ENCODE assay signal across 28 mouse cellular contexts in genomic region chr2:96577701-96578100, GRCm38 (mm10).
"Had no signal": no experiment of that assay in that cellular context is flagged by ENCODE, and none has a peak within 500 bp of the region (broad histone marks: within the 10 kb centered on the region; RNA-seq: fewer than 3 reads in every experiment).

No protein-coding gene starts in this region.

- H3K4me1 ChIP-seq: embryonic facial prominence, embryonic 12.5 days; embryonic facial prominence, embryonic 13.5 days; embryonic facial prominence, embryonic 15.5 days; forebrain, embryonic 15.5 days had no signal

- H3K27me3 ChIP-seq: embryonic facial prominence, embryonic 12.5 days; embryonic facial prominence, embryonic 13.5 days; embryonic facial prominence, embryonic 15.5 days; forebrain, embryonic 12.5 days; forebrain, embryonic 13.5 days; forebrain, embryonic 15.5 days had no signal

- H3K27ac ChIP-seq: embryonic facial prominence, embryonic 12.5 days; embryonic facial prominence, embryonic 13.5 days; embryonic facial prominence, embryonic 15.5 days; forebrain, embryonic 10.5 days; forebrain, embryonic 12.5 days; forebrain, embryonic 13.5 days; forebrain, embryonic 15.5 days; gastrocnemius, adult 2 months; heart, adult 2 months had no signal

- H3K9me3 ChIP-seq: embryonic facial prominence, embryonic 12.5 days; embryonic facial prominence, embryonic 13.5 days; embryonic facial prominence, embryonic 15.5 days; forebrain, embryonic 10.5 days; forebrain, embryonic 12.5 days; forebrain, embryonic 13.5 days; forebrain, embryonic 15.5 days had no signal

- H3K9ac ChIP-seq: embryonic facial prominence, embryonic 12.5 days; embryonic facial prominence, embryonic 13.5 days; embryonic facial prominence, embryonic 15.5 days; forebrain, embryonic 12.5 days; forebrain, embryonic 13.5 days; forebrain, embryonic 15.5 days; forebrain, postnatal 0 days had no signal

- H3K4me2 ChIP-seq: embryonic facial prominence, embryonic 12.5 days; embryonic facial prominence, embryonic 13.5 days; embryonic facial prominence, embryonic 15.5 days; forebrain, embryonic 12.5 days; forebrain, embryonic 13.5 days; forebrain, embryonic 15.5 days had no signal

- DNase-seq: cerebellum, adult 2 months; cerebellum, adult 8-10 months; cerebellum, adult 9-10 months; cerebellum, adult 9-11 months; cerebellum, postnatal 10 days; cerebellum, postnatal 14 days; cerebellum, postnatal 25 days; cerebellum, postnatal 36 days; embryo, embryonic 11 days; forebrain, postnatal 0 days; gastrocnemius, adult 2 months; gastrocnemius, postnatal 10 days; gastrocnemius, postnatal 14 days; gastrocnemius, postnatal 25 days; gastrocnemius, postnatal 36 days; heart, adult 11 months; heart, adult 18-20 months; heart, adult 2 months had no signal

- H3K4me3 ChIP-seq: embryonic facial prominence, embryonic 12.5 days; embryonic facial prominence, embryonic 13.5 days; embryonic facial prominence, embryonic 15.5 days; erythroblast, embryonic 14.5 days; forebrain, embryonic 10.5 days; forebrain, embryonic 12.5 days; forebrain, embryonic 13.5 days; forebrain, embryonic 15.5 days; gastrocnemius, adult 2 months; heart, adult 2 months had no signal

- ATAC-seq: forebrain, embryonic 13.5 days; forebrain, embryonic 14.5 days; forebrain, embryonic 15.5 days; forebrain, embryonic 16.5 days; forebrain, postnatal 0 days had no signal

- H3K36me3 ChIP-seq: embryonic facial prominence, embryonic 12.5 days; embryonic facial prominence, embryonic 13.5 days; embryonic facial prominence, embryonic 15.5 days; forebrain, embryonic 10.5 days; forebrain, embryonic 12.5 days; forebrain, embryonic 15.5 days had no signal
